Mouse (Mus musculus) intestine, postnatal 0 days (tissue): ENCODE data around the gene Klf2. TPM values are rescaled to one million over a fixed set of nuclear protein-coding genes. Genes with fewer than 3 reads are reported as not detected.

Experiments used
- ATAC-seq: fragments of 200-750 bp; cut with Nextera tagmentation; 2 replicates; pipeline ENCODE4 v1.8.0; 2017; ENCODE audit warnings: mild to moderate bottlenecking, moderate TSS enrichment, moderate library complexity
- H3K27ac ChIP-seq: fragments of 300-500 bp; sonication (generic); 2 replicates; pipeline ENCODE4 v1.5.1; 2014; ENCODE audit warnings: mild to moderate bottlenecking, low read depth, low read length, moderate library complexity
- H3K27me3 ChIP-seq: fragments of 300-500 bp; sonication (generic); replicated peaks from 2 replicates; pipeline ENCODE4 v1.6.1; 2014; ENCODE audit warnings: low read length, mixed read lengths; ENCODE audit not compliant: control insufficient read depth, insufficient read depth
- H3K36me3 ChIP-seq: fragments of 300-500 bp; sonication (generic); 2 replicates; pipeline ENCODE4 v1.6.1; 2014; ENCODE audit warnings: mild to moderate bottlenecking, moderate library complexity; ENCODE audit not compliant: control insufficient read depth, insufficient read depth
- H3K4me1 ChIP-seq: fragments of 300-500 bp; sonication (generic); replicated peaks from 2 replicates; pipeline ENCODE4 v1.6.1; 2014; ENCODE audit warnings: antibody characterized with exemption, low read length, mixed read lengths; ENCODE audit not compliant: control insufficient read depth, insufficient read depth
- H3K4me2 ChIP-seq: fragments of 300-500 bp; sonication (generic); replicated peaks from 2 replicates; pipeline ENCODE4 v1.6.1; 2014; ENCODE audit warnings: low read depth, mild to moderate bottlenecking, moderate library complexity
- H3K4me3 ChIP-seq: fragments of 300-500 bp; sonication (generic); 2 replicates; pipeline ENCODE4 v1.5.1; 2014; ENCODE audit warnings: low read depth, low read length
- H3K9ac ChIP-seq: fragments of 300-500 bp; sonication (generic); 2 replicates; pipeline ENCODE4 v1.6.1; 2014; ENCODE audit warnings: mild to moderate bottlenecking, low read depth, low read length
- H3K9me3 ChIP-seq: fragments of 300-500 bp; sonication (generic); 2 replicates; pipeline ENCODE4 v1.6.1; 2016; ENCODE audit warnings: mixed run types; ENCODE audit not compliant: control insufficient read depth
- CTCF ChIP-seq: sonication (generic); IDR thresholded peaks from 2 replicates; pipeline ENCODE4 v1.5.1; 2016; ENCODE audit warnings: low read depth, mild to moderate bottlenecking, control low read depth, antibody characterized with exemption, moderate library complexity
- WGBS: fragments of 180-500 bp; shearing (Covaris S2); extraction: QIAGEN DNeasy Blood & Tissue Kit; methylation state at CpG from one replicate; pipeline ENCODE4 v1.1.7; 2014; 5-methylcytosine and 5-hydroxymethylcytosine counted together
- polyA plus RNA-seq: library from polyadenylated mRNA; unstranded; fragments of >200 nt; fragmentation: Nextera tagmentation; extraction: Ambion mirVana; gene quantifications from 2 replicates; pipeline ENCODE4 v1.2.1, GENCODE M21; 2015

Gene Klf2
- polyA plus RNA-seq, 1 experiment from 2014 or later, result 8.9 TPM

DNA sequence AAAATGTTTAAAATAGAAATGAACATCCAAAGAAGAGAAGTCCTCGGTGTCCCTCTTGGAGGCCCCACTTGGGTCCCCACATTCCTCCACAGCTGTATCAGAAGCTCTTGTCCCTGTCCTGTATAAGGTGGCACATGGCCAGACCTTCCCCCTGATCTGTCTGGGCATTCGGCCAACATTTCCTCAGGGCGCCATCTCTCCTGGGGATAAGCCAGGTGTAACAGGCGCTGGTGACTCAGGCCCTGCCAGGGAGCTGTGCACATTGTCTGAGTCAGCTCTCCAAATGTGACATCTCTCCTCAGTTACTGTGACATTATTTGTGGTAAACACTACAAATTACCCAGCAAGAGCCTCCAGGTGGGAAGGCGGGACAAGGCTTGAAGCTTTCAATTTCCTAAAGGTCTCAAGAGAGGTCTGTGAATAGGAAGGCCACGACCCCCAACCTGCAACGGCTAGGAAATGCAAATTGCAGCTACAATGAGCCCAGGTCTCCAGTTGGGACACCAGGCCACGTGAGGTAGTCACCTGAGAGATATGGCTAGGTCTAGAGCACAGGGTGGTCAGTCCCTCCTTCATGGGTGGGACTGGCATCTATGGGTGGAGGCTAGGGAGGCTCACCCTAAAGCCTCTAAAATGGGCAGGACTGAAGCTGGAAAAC, 7.9 kb upstream of the Klf2 start:
- Histone ChIP-seq H3K4me1 (no peaks in the 10 kb centered on the region), H3K9me3 (no peaks in the 10 kb centered on the region), H3K36me3 (no peaks in the 10 kb centered on the region), H3K4me2 (no peak overlapping the region), H3K4me3 (no peak overlapping the region), H3K27ac (no peak overlapping the region), H3K27me3 (no peaks in the 10 kb centered on the region), H3K9ac (no peak overlapping the region)
- no peak for TF ChIP-seq CTCF
- 47% methylated on average over 8 of the region's 8 CpGs for WGBS
- peak; percentile 45; the same call in 1 of the 2 replicates for ATAC-seq

DNA sequence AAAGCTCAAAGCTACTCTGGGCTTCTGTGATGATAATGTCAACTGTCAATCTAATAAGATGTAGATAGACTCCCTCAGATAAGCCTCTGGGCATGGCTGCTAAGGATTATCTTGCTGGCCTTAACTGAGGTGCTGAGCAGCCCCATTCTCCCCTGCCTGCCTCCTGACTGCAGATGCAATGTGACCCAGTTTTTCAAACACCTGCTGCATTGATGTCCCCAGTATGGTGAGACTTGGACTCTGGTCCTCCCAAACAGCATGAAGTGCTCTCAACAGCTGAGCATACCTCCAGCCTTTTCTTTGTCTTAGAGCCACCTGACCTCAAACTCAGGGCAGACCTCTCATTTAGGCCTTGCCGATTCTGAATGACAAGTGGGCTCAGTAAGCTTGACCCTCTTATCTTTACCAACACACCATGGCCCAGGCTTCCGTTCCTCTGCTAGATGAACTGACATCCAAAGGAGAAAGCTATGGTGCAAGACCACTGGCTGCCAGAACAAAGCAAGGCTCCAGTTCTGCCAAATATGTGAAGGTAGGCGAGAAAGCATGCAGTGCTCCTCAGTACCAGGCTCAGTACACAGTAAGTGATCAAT, 5.8 kb upstream of the Klf2 start:
- no peak overlapping the region for H3K4me2 ChIP-seq
- no peak overlapping the region for H3K4me3 ChIP-seq
- H3K27ac ChIP-seq, result no peak overlapping the region
- H3K4me1 ChIP-seq, result no peaks in the 10 kb centered on the region
- no peak for ATAC-seq
- no peak for TF ChIP-seq CTCF
- no peaks in the 10 kb centered on the region for H3K27me3 ChIP-seq
- H3K9me3 ChIP-seq, result no peaks in the 10 kb centered on the region
- 65% methylated on average over 3 of the region's 3 CpGs for WGBS
- H3K9ac ChIP-seq, result no peak overlapping the region
- no peaks in the 10 kb centered on the region for H3K36me3 ChIP-seq

DNA sequence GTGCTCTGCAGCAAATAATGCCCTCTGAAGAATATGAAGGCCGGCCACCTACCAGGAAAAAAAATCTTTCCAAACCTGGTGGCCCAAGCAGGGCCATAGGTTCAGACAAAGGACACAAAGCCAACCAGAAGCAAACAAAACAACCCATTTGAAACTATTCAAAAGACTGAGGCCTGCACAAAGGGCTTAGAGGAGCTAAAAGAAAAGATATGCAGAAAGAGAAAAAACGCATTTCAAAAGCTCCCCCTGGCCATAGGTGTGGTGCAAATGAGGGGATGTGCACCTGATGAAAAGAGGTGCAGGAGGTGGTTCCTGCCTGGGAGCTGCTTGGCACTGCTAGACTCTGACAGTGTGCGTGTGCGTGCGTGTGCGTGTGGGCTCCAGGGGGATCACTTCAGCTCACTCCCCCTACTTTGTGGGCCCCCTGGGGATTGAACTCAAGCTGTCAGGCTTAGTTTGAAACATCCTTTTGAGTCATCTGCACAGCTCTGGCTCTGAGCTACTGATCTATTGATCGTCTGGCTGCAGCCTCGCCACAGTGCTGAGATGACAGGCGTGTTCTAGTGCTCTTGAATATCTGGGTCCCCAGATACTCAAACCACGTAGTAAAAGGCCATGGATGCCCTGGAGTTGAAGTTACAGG, 2.7 kb upstream of the Klf2 start:
- Histone ChIP-seq H3K36me3 (no peaks in the 10 kb centered on the region), H3K9ac (no peak overlapping the region), H3K27me3 (peaks cover 20% of the 10 kb centered on the region), H3K27ac (no peak overlapping the region), H3K4me1 (no peaks in the 10 kb centered on the region; the same call in 1 of the 2 replicates), H3K4me3 (no peak overlapping the region), H3K4me2 (no peak overlapping the region), H3K9me3 (no peaks in the 10 kb centered on the region)
- no peak for TF ChIP-seq CTCF
- no peak for ATAC-seq
- 71% methylated on average over 10 of the region's 10 CpGs for WGBS

DNA sequence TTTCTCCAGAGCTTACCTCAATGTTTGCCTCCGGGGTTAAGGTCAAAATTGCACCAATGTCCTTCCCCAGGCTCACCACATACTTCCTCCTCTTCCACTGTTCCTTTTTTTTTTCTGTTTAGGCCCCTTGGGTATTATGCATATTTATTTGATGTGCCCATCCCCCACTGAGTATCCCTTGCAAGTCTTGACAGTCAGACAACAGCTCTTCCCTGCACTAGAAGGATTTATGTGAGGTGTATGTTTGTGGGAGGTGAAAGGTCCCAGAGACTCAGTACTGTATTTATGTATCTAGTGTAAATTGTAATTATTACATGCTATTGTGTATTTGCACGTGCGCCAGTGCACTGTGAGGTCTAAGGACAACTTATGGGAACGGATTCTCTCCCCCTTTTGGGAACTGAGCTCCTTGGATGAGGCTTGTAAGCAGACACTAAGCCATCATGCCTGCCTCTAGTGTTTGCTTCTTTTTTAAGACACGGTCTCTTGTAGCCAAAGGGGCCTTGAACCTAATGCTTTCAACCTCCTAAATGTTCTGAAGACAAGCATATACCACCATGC, 1.0 kb upstream of the Klf2 start:
- no peak for ATAC-seq
- Histone ChIP-seq H3K4me1 (no peaks in the 10 kb centered on the region; the same call in 1 of the 2 replicates), H3K4me2 (no peak overlapping the region), H3K27me3 (peaks cover 22% of the 10 kb centered on the region), H3K9me3 (no peaks in the 10 kb centered on the region), H3K9ac (no peak overlapping the region), H3K27ac (no peak overlapping the region), H3K36me3 (no peaks in the 10 kb centered on the region), H3K4me3 (no peak overlapping the region)
- 41% methylated on average over 5 of the region's 5 CpGs for WGBS
- TF ChIP-seq CTCF, result no peak

DNA sequence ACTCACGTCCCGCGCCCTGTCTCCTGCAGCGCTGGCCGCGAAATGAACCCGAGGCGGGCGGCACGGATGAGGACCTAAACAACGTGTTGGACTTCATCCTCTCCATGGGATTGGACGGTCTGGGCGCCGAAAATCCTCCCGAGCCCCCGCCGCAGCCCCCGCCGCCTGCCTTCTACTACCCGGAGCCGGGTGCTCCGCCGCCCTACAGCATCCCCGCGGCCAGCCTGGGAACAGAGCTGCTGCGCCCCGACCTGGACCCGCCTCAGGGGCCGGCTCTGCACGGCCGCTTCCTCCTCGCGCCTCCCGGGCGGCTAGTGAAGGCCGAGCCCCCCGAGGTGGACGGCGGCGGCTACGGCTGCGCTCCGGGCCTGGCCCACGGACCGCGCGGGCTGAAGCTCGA, 564 bp downstream of the Klf2 start:
- Histone ChIP-seq H3K4me1 (no peaks in the 10 kb centered on the region; the same call in 1 of the 2 replicates), H3K9ac (peak overlapping the region; percentile 50), H3K27ac (peak overlapping the region; percentile 42; the same call in 1 of the 2 replicates), H3K4me3 (peak overlapping the region; percentile 69), H3K27me3 (peaks cover 22% of the 10 kb centered on the region), H3K4me2 (peak overlapping the region; percentile 98), H3K9me3 (no peaks in the 10 kb centered on the region), H3K36me3 (no peaks in the 10 kb centered on the region)
- WGBS, result under 1% methylated on average over 48 of the region's 48 CpGs
- ATAC-seq, result no peak
- TF ChIP-seq CTCF, result no peak
